Mouse (Mus musculus) layer of hippocampus, adult 9-11 months (tissue): ENCODE measurements at regions not wholly inside any gene's neighbourhood (a gene's known extent, or its start where the extent isn't known, plus 50 kb on each side); places are given as distances from the start of the nearest gene placed in this dataset.

Experiments
- DNase-seq: peaks from one replicate; pipeline ENCODE4 v3.0.0; 2022

DNA sequence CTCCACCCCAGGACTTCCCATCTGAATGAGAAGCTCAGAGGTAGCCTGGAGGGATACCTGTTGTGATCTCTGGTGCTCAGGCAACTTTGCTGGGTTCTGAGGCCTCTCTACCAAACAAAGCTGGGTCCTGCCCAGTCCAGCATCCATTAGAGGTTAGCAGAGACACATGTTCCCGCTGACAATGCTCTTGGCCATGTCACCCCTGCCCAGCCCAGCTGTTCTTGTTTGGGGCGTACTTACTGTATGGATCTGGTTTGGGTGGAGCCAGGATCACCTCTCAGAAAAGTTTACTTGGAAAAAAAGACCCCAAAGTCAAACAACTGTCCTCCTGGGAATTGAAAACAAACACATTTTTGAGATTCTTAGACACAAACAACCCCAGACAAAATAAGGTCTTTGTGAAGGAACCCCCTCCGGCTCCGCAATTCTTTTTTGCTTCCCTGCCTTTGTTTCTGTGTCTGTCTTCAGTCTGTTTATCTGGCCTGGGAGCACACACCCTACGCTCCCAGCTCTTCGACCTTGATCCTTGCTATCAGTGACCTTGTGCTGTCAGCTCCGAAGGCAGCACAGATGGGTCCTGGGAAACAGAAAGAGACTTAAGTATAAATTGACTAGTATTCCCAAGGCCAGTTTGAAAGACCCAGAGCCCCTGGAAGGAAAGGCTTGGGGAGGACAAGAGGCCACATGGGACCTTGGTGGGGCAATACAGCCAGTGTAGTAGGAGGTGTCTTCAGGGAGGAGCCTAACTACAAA lies 68.1 kb upstream of the Serp2 start:
- DNase-seq = no peak

- no peak for DNase-seq
Observed at GRCm38 (mm10) chr14:76623371-76623988, 66.8 kb upstream of the Serp2 start.

DNA sequence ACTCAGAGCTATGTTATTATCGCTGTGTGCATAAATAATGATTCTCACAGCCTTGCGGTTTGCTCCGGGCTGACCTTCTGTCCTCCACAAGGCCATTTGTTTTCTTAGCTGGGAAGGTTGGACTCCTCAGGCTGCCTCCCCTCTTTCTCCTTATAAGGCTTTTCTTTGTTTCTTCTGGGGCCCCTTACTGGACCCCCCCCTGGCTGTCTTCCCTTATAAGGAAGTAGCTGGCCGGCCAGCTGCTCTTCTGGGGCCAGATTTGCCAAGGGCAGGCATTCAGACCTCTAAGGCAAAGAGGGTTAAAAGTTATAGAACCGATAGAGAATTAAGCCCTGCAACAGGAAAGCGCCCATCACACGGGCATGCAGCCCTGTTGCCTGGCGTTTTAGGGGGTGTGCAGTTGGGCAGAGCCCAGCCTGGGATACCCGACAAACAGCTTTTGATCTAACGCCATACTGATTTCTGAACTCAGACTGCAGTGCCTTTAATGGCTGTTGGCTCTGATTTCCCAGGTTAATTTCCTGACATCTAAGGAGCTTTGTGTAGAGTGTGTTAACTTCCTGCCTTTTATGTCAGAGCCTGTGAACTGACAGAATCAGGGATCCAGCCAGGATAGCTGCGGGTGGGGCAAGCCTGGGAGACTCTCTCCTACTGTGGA lies 66.1 kb upstream of the Serp2 start:
- DNase-seq = no peak

DNA sequence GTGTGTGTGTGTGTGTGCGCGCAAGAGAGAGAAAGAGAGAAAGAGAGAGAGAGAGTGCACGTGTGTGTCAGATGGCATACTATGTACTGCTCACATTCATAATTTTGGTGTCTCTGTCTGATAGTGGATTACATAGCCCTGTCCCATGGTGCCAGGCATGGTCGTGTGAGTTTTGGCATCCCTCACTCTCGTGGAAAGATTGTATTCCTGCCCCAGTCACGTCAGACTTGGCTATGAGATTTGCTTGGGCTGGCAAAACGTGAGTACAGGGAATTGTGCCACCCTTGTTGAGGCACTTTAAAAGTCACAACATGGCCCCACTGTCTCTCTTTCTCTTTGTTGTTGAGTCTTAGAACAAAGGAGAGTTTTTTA lies 62.3 kb upstream of the Serp2 start:
- DNase-seq = no peak

DNA sequence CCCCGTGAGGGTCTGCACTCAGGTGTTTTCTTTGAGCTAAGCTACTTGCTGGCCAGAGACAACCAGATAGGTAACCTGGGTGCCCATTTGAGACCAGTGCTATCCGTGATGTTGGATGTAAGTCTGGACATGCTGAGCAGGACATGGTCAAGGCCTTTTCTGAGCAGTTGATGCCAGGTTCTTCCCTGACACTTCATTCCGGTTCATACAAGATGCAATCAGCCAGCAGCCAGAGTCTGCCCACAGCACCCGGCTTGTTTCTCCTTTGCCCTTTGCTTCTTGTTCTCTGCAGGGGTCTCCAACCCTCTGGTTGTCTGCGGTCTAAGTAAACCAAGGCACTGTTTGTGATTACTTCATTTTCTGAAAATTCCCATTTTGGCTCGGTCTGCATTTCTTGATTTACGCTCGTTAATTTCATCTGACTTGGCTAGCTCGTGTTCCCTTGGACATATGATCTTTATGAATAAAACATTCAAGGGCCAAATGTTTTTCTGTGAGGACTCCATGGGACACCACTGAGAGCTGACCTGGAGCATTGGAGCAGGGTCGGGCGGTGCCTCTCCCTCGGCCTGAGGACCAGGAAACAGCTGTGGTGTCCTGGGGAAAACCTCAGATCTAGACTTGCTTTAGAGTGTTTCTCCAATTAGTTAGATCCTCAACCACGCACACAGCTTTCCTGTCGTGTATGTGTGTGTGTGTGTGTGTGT lies 61.8 kb upstream of the Serp2 start:
- DNase-seq = no peak

DNA sequence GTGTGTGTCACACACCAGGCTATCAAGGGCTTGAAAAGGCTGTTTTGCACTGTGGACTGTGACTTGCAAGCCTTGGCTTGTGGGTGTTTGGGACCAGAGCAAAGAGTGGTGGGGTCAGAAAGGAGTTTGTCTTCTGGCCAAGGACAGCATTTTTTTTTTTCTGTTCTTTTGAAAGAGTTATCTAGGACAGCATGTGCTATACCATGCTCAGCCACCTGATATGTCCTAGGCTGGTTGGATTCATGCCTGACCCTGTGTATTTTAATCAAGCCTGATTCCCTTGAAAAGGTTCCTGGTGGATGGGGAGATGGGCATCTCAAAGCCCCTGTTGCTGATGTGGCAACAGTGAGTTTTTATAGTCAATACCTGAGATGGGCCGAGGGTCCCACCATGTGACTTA lies 61.2 kb upstream of the Serp2 start:
- DNase-seq = no peak

GRCm38 (mm10) chr14:76617447-76617846 lies 60.8 kb upstream of the Serp2 start:
- DNase-seq = peak; percentile 45

GRCm38 (mm10) chr14:76616367-76616683 lies 59.6 kb upstream of the Serp2 start:
- DNase-seq = no peak

DNA sequence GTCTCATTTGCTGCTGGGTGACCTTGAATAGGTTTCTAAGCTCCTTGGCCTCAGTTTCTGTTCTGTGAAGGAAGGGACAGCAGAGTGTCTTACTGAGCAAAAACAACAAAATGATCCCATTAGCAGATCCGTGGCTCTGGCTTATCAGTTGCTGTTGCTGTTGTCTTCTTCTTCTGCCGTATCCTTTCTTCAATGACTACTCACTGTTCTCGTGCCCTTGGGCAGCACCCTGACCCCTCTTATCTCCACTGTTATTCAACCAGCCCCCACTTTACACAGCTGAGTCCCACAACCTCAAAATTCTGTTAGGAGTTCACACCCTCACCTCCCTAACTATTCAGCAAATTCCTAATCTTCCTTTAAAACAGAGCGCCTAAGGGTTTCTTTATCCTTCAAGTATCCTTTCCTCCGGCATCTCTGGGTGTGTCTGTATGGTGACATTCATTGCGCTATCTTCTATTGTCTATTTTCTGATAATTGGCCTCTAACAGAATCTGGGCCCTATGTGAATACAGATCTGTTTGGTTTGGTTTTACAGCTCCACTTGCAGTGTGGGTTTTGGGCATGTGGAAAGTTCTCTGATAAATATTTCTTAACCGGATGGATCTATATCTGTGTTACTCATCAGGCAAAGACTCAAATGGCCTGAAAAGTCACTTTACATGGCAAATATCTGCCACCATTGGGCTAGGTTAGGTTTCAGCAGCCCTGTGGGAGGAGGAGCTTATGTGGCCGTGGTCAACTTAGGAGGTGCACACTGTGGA lies 59.1 kb upstream of the Serp2 start:
- DNase-seq = no peak

GRCm38 (mm10) chr14:76615182-76615581 lies 58.5 kb upstream of the Serp2 start:
- DNase-seq = no peak

DNA sequence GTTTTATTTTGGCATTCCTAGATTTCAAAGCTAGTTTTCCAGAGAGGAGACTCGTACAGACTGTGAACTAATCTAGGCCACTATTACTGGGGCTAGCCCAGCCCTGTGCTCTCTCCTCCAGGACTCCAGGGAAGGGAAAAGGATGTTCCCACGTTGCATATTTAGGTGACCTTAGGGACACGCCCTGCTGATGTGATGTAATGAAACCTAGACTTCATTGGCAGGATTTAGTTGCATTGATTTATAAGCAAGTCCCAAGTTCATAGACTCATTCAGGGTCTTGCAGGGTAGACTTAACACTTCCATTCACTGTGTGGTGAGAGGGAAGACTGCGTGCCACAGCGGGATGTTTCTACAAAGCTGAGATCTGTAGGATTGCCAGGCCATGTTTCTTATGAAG lies 58.0 kb upstream of the Serp2 start:
- no peak for DNase-seq

GRCm38 (mm10) chr14:76613604-76614003 lies 56.9 kb upstream of the Serp2 start:
- no peak for DNase-seq

DNA sequence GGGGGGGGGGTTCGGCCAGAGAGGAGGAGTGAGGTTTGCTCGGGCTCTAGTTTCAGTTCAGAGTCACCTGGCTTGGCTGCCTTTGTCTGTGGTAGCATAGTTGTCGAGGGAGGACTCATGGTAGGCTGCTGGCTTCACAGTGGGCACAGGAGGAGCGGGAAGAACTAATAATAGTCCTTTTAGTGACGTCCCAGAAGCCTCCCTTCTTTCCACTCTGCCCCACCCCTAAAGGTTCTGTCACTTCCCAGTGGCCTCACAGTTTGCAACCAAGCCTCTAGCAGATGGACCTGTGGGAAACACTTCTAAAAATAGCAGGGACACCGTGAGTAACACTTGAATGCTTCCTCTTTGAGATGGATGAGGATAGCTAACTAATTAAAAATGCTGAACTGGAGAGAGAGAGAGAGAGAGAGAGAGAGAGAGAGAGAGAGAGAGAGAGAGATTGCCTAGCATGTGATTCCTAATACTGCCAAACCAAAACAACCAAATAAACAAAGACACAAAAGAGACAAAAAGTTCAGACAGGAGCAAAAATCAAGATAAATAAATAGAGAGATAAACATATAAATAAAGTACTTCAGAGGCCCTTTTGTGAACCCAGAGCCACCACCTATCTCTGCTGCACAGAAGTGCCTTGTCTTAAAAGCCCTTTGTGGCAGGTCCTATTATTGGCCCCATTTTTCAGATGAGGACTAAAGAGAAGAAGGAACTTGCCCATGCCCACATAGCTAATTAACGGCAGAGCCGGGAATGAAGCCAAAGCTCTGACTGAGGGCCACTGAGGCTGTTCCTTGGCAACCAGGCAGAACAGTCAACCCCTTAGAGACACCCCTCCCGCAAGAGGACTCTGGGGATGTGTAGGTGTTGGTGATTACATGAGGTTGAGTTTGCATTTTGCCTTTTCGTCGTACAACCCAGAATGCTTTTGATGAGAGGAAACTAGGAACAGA lies 54.0 kb upstream of the Serp2 start:
- DNase-seq = peak; percentile 69
